In genomic region chr16:18464271-18464670, GRCm38 (mm10) we compare ENCODE assay signal across 10 mouse cellular contexts. TPM values are rescaled to one million over a fixed set of nuclear protein-coding genes. Genes with fewer than 3 reads are reported as not detected.
DNase-seq lines count a peak whose midpoint lies in the region; ATAC-seq and TF ChIP-seq lines count a peak whose summit lies in the region.
"Had no signal": no experiment of that assay in that cellular context is flagged by ENCODE, and none has a peak within 500 bp of the region (broad histone marks: within the 10 kb centered on the region; RNA-seq: fewer than 3 reads in every experiment).

No protein-coding gene starts in this region.

- H3K4me2 ChIP-seq in intestine, postnatal 0 days (replicated peaks; ENCODE audit: low read depth): no peak overlapping the region

- peak; percentile 41 to 53 for DNase-seq in left cerebral cortex, adult 18-20 months (ENCODE audit: low spot score in 2 of 2)
- DNase-seq in left cerebral cortex, adult 11 months (ENCODE audit: low spot score): no peak
- DNase-seq in heart, adult 9 months (ENCODE audit: low spot score in 2 of 2): peak; percentile 63 to 84
- peak; percentile 67 for DNase-seq in lung, postnatal 10 days
- no peak for DNase-seq in adrenal gland, adult 18-20 months (ENCODE audit: low spot score in 2 of 2)
- DNase-seq in adipocyte (ENCODE audit: low spot score): no peak
- DNase-seq: adrenal gland, postnatal 25 days had no signal

- no peaks in the 10 kb centered on the region for H3K9me3 ChIP-seq in intestine, postnatal 0 days (ENCODE audit: control insufficient read depth)

- 58% methylated on average over 3 of the region's 3 CpGs for WGBS in intestine, postnatal 0 days

- H3K4me1 ChIP-seq in brown adipose tissue, adult 24 weeks (ENCODE audit: control insufficient read depth, insufficient read depth, insufficient read length, low read length): peaks cover 16% of the 10 kb centered on the region
- H3K4me1 ChIP-seq in intestine, postnatal 0 days (replicated peaks; ENCODE audit: control insufficient read depth, insufficient read depth, low read length): peaks cover 1% of the 10 kb centered on the region; the same call in 1 of the 2 replicates

- peaks cover 11% of the 10 kb centered on the region; the same call in 1 of the 2 replicates for H3K36me3 ChIP-seq in intestine, postnatal 0 days (ENCODE audit: control insufficient read depth, insufficient read depth)

- no peak for TF ChIP-seq CTCF in intestine, postnatal 0 days (IDR thresholded peaks at IDR 0.05; ENCODE audit: low read depth)

- no peaks in the 10 kb centered on the region for H3K27me3 ChIP-seq in intestine, postnatal 0 days (replicated peaks; ENCODE audit: control insufficient read depth, insufficient read depth, low read length)

- no peak for ATAC-seq in intestine, postnatal 0 days

- peak overlapping the region; percentile 35; the same call in 1 of the 2 replicates for H3K27ac ChIP-seq in brown adipose tissue, adult 24 weeks (replicated peaks; ENCODE audit: low read depth, low read length)
- H3K27ac ChIP-seq in intestine, postnatal 0 days (ENCODE audit: low read depth, low read length): no peak overlapping the region

- H3K9ac ChIP-seq in intestine, postnatal 0 days (ENCODE audit: low read depth, low read length): no peak overlapping the region

- H3K4me3 ChIP-seq in brown adipose tissue, adult 24 weeks (ENCODE audit: insufficient read depth, low read depth, low read length): no peak overlapping the region
- H3K4me3 ChIP-seq in intestine, postnatal 0 days (ENCODE audit: low read depth, low read length): no peak overlapping the region

RNA-seq across cellular contexts. Expression of gene Gnb1l, which starts 34.2 kb away (rescaled TPM):
- total RNA-seq in left cerebral cortex, adult 18-20 months (2021): 1 to 10 TPM; 6.2 to 7.1 TPM
- 4.3 and 6.1 TPM in 2 replicates for polyA plus RNA-seq in brown adipose tissue, adult 24 weeks (2012; ENCODE audit: insufficient read depth, insufficient read length, missing spikeins)
- total RNA-seq in adrenal gland, adult 18-20 months (2021): 1 to 10 TPM; 4.0 to 5.4 TPM
- polyA plus RNA-seq in intestine, postnatal 0 days (2015; fragmentation: Nextera tagmentation; extraction: Ambion mirVana): 11.0 and 12.6 TPM in 2 replicates

RNA-seq across cellular contexts. Expression of gene Rtl10, which starts 34.4 kb away (rescaled TPM):
- 1 to 10 TPM; 6.4 to 9.7 TPM for total RNA-seq in left cerebral cortex, adult 18-20 months (2021)
- polyA plus RNA-seq in brown adipose tissue, adult 24 weeks (2012; ENCODE audit: insufficient read depth, insufficient read length, missing spikeins): not detected in 2 replicates
- total RNA-seq in adrenal gland, adult 18-20 months (2021): 1 to 10 TPM; 5.1 to 6.7 TPM
- 1.4 and 1.8 TPM in 2 replicates for polyA plus RNA-seq in intestine, postnatal 0 days (2015; fragmentation: Nextera tagmentation; extraction: Ambion mirVana)
- total RNA-seq: monocyte, adult 5-6 weeks had no signal

RNA-seq across cellular contexts. Expression of gene Comt, which starts 37.6 kb away (rescaled TPM):
- total RNA-seq in left cerebral cortex, adult 18-20 months (2021): 10 to 100 TPM; 90.5 to 91.4 TPM
- 452 and 497 TPM in 2 replicates for polyA plus RNA-seq in brown adipose tissue, adult 24 weeks (2012; ENCODE audit: insufficient read depth, insufficient read length, missing spikeins)
- total RNA-seq in adrenal gland, adult 18-20 months (2021): 100 to 1,000 TPM; 191 to 384 TPM
- 103 and 107 TPM in 2 replicates for polyA plus RNA-seq in intestine, postnatal 0 days (2015; fragmentation: Nextera tagmentation; extraction: Ambion mirVana)

RNA-seq across cellular contexts. Expression of gene Txnrd2, which starts 38.1 kb away (rescaled TPM):
- 10 to 100 TPM; 19.4 to 21.3 TPM for total RNA-seq in left cerebral cortex, adult 18-20 months (2021)
- polyA plus RNA-seq in brown adipose tissue, adult 24 weeks (2012; ENCODE audit: insufficient read depth, insufficient read length, missing spikeins): 77.6 and 92.5 TPM in 2 replicates
- 10 to 100 TPM; 75.6 to 98.9 TPM for total RNA-seq in adrenal gland, adult 18-20 months (2021)
- 24.8 and 25.0 TPM in 2 replicates for polyA plus RNA-seq in intestine, postnatal 0 days (2015; fragmentation: Nextera tagmentation; extraction: Ambion mirVana)

Comparison
In these comparisons a context has a peak if more than half of its experiments do, and no peak if none do; other contexts are left out.
1. DNase-seq: peak in left cerebral cortex, adult 18-20 months (2 of 2), heart, adult 9 months (2 of 2) and lung, postnatal 10 days (single experiment); none in left cerebral cortex, adult 11 months (single experiment), adrenal gland, adult 18-20 months (0 of 2) and adipocyte (single experiment).